Mouse (Mus musculus) MEL (cell line): ENCODE measurements at regions not wholly inside any gene's neighbourhood (a gene's known extent, or its start where the extent isn't known, plus 50 kb on each side); places are given as distances from the start of the nearest gene placed in this dataset.

Experiments
- BHLHE40 ChIP-seq: IDR thresholded peaks from 2 replicates; pipeline ENCODE4 v1.6.1; 2012; ENCODE audit warnings: low read depth, mild to moderate bottlenecking, inconsistent platforms, low read length, improper control_type of control experiment, borderline replicate concordance
- CHD2 ChIP-seq: IDR thresholded peaks from 2 replicates; pipeline ENCODE4 v1.6.1; 2011; ENCODE audit warnings: low read length, improper control_type of control experiment
- CTCF ChIP-seq, 3 experiments: IDR thresholded peaks in 2 of 3; conservative IDR thresholded peaks in 1 of 3; 2 replicates each; pipeline ENCODE4 v1.5.1; 2011 to 2012; ENCODE audit warnings: low read length in 3 of 3, low read depth in 2 of 3, mild to moderate bottlenecking in 2 of 3, improper control_type of control experiment in 1 of 3, inconsistent platforms in 1 of 3, mixed read lengths in 1 of 3, moderate library complexity in 1 of 3; ENCODE audit not compliant: control insufficient read depth in 1 of 3, insufficient read depth in 1 of 3, poor library complexity in 1 of 3, severe bottlenecking in 1 of 3
- KAT2A ChIP-seq: conservative IDR thresholded peaks from 2 replicates; pipeline ENCODE4 v1.6.1; 2012; ENCODE audit warnings: low read depth, low read length, improper control_type of control experiment, inconsistent platforms
- POLR2A ChIP-seq, 2 experiments: IDR thresholded peaks; 2 replicates each; pipeline ENCODE4 v1.6.1; 2011 to 2012; ENCODE audit warnings: low read length in 2 of 2, mild to moderate bottlenecking in 2 of 2, control low read depth in 1 of 2, improper control_type of control experiment in 1 of 2, low read depth in 1 of 2, moderate library complexity in 1 of 2; ENCODE audit not compliant: control insufficient read depth in 1 of 2, insufficient read depth in 1 of 2, poor library complexity in 1 of 2
- ZNF384 ChIP-seq: IDR thresholded peaks from 2 replicates; pipeline ENCODE4 v1.6.1; 2012; ENCODE audit warnings: low read depth, mild to moderate bottlenecking, inconsistent platforms, low read length, improper control_type of control experiment

DNA sequence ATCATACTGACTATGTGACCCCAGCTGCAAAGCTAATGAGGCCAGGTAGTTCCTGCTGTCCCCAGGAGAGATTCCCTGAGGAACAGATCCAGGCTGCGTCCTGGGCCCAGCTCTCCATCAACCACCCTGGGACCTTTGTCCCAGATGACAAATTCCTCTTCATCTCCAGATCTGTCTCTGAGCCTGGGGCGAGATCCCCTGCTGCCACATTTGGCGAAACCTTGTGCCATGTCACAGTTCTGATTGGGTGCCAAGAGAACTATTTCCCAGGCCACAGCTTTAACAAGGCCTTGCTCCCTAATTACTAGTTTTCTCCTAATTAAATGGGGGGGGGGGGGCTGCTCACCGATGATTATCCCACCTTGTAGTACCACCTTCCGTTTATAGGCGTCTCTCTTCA, 70.6 kb upstream of the Hes1 start:
- no peak for TF ChIP-seq CTCF (IDR thresholded peaks at IDR 0.05 in 2 of 3, conservative IDR thresholded peaks at IDR 0.05 in 1 of 3; ENCODE audit: control insufficient read depth in 1 of 3, insufficient read depth in 1 of 3, low read depth in 2 of 3, low read length in 3 of 3, poor library complexity in 1 of 3, severe bottlenecking in 1 of 3)
- no peak for TF ChIP-seq POLR2A (IDR thresholded peaks at IDR 0.05; ENCODE audit: control insufficient read depth in 1 of 2, insufficient read depth in 1 of 2, low read depth in 1 of 2, low read length in 2 of 2, poor library complexity in 1 of 2)
- no peak for TF ChIP-seq ZNF384
- no peak for TF ChIP-seq BHLHE40
- no peak for TF ChIP-seq CHD2
- no peak for TF ChIP-seq KAT2A
